Mouse (Mus musculus) G1E (cell line): ENCODE data around the gene Fgfr2.

ENCODE experiments used
- CTCF ChIP-seq: IDR thresholded peaks from 2 replicates; pipeline ENCODE4 v1.5.1; 2012; ENCODE audit warnings: low read depth, low read length, inconsistent platforms, mixed read lengths
- GATA1 ChIP-seq: IDR thresholded peaks from 2 replicates; pipeline ENCODE4 v1.6.1; 2012; ENCODE audit warnings: borderline replicate concordance, low read length, inconsistent platforms, mixed read lengths
- GATA2 ChIP-seq: IDR thresholded peaks from 2 replicates; pipeline ENCODE4 v1.6.1; 2012; ENCODE audit warnings: low read depth, low read length, inconsistent platforms, borderline replicate concordance
- POLR2AphosphoS5 ChIP-seq: IDR thresholded peaks from 2 replicates; pipeline ENCODE4 v1.6.1; 2012; ENCODE audit warnings: low read depth, low read length, inconsistent platforms; ENCODE audit not compliant: insufficient replicate concordance
- TAL1 ChIP-seq: conservative IDR thresholded peaks from 2 replicates; pipeline ENCODE4 v1.6.1; 2012; ENCODE audit warnings: low read depth, low read length, inconsistent platforms, mixed read lengths

- TF ChIP-seq CTCF (no peak), POLR2AphosphoS5 (no peak), GATA1 (no peak), TAL1 (no peak), GATA2 (no peak)
These were observed 1296.3 kb downstream of the Fgfr2 start for GRCm38 (mm10) chr7:131826811-131827210.
